Mouse (Mus musculus): Measurements from ENCODE around the gene Espnl. TPM values are rescaled to one million over a fixed set of nuclear protein-coding genes. Genes with fewer than 3 reads are reported as not detected.

Gene Espnl
- polyA plus RNA-seq, 1 experiment, result 0.87 TPM

DNA sequence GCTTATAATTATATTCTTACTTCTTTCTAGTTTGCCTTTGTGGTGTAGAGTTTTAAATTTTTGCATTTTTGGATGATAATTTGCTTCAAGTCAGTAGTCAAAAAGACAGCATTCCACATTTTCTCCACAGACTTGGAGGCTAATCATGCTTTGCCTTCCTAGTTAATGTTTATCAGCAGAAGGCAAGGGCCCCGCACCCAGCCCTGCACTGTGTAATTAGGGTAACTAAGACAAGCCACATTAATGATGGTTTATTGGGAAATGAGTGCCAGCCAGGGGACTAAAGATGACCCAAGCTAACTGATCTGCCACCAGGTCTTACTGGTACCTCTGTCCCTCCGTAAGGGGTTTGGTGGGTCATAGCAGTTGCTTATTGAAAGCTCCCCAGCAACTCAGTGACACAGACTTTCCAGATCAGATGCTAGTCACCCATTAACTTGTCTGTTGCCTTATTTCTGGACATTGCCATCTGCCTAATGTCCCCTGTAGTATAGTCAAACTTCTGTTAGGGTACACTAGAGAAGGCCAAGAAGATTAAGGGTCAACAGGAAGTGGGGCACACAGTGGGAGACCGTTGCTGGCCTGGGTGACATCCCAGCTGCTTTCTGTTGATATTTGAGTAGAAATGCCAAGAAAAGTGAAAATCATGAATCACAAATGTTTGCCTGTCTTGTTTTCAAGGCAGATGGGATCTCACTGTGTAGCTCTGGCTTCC, 20.5 kb upstream of the Espnl start:
- TF ChIP-seq GATA1 (IDR thresholded peaks at IDR 0.05; ENCODE audit: low read length), result no peak

DNA sequence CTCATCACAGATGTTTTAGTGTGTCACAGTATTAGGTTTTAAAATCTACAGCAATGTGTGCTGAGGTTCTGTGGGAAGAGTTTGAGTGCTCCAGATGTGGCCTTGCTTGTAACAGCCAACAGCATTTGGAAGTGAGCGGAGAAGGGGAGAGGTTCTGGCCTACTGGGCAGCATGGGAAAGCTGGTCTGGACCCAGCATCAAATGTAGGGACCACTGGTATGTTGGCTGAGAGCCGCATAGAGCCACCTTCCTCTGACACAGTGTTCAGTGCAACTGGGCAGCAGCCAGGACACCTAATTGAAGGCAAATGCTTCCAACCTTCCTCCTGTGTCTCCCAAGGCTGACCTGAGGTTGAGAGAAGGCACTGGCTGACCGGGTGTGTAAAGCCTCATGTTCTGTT, 19.9 kb upstream of the Espnl start:
- no peak for TF ChIP-seq GATA1 (IDR thresholded peaks at IDR 0.05; ENCODE audit: low read length)

DNA sequence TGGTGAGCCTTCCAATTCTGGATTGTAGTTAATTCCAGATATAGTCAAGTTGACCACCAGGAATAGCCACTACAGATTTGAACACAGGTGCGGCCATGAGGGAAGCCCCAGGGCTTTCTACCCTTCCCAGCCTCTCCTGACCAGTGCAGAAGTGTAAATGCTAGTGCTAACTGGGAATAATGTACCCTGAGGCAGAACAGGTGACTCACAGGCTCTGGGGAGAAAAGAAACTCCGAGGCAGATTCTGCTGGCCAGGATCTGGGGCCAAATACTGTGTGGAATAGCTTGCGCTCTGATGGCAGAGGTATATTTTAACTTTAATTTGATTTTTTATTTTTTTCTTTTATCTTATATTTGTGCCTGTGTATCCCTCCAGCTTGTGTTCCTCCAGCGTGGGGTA, 17.3 kb upstream of the Espnl start:
- no peak for TF ChIP-seq GATA1 (IDR thresholded peaks at IDR 0.05; ENCODE audit: low read length)

DNA sequence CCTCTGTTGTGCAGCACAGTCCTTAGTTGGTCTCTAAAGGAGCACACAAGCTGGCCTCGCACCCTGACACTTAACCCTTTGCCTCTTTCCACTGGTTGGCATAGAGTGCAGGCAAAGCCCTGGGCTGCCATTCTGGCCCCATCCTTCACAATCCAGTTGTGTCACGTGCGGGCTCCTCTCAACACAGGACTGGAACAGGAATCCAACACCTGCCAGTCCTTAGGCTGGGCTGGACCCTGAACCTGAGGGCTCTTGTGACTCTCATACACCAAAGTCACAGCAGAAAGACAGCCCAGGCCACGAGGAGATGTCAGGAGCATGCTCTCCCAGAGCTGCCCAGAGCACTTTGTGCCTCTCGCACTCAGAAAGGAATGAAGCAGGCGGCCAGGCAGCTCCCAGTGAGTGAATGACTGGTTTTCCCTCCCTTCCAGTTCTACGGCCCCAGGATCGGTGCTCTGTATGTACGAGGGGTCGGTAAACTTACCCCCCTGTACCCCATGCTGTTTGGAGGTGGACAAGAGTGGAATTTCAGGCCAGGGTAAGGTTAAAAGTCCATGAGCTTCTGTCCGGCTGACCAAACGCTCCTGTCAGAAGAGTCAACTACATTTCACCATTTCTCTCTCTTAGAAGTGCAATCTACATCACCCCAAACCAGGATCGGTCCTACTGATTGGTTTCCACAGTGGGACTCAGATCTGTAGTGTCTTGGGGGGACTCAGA, 12.3 kb upstream of the Espnl start:
- TF ChIP-seq GATA1 (IDR thresholded peaks at IDR 0.05; ENCODE audit: low read length), result no peak

DNA sequence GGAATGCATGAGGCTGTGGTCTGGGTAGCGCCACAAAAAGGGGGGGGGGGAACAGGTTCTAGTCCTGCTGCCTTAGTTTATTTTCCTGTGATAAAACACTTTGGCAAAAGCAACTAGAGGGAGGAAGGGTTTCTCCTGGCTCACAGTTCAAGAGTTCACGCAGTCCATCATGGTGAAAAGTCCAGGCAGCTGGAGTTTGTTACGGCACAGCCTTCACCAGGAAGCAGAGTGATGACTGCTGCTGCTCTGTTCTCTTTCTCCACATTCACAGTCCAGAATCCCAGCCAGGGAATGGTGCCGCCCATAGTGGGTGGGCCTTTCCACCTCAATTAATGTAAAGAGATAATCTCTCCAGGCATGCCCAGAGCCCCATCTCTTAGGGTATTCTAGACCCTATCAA, 9.6 kb upstream of the Espnl start:
- no peak for TF ChIP-seq GATA1 (IDR thresholded peaks at IDR 0.05; ENCODE audit: low read length)

DNA sequence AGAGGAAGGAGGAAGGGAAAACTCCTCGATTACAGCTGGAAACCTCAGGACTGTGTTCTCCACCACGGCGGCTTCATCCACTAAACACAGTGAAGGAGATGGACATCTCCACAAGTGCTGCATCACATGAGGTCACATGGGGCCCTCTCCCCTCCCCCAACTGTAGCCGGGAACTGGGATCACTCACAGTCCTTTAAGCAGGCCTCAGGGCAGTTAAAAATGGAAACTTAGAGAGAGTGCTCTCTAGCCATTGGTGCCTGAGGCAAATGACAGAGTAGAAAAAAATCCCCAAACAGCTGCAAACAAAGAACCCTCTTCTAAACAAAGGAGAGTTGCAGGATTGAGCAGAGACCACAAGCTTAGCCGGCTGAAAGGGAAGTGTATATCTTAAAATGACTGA, 8.6 kb upstream of the Espnl start:
- TF ChIP-seq GATA1 (IDR thresholded peaks at IDR 0.05; ENCODE audit: low read length), result no peak

DNA sequence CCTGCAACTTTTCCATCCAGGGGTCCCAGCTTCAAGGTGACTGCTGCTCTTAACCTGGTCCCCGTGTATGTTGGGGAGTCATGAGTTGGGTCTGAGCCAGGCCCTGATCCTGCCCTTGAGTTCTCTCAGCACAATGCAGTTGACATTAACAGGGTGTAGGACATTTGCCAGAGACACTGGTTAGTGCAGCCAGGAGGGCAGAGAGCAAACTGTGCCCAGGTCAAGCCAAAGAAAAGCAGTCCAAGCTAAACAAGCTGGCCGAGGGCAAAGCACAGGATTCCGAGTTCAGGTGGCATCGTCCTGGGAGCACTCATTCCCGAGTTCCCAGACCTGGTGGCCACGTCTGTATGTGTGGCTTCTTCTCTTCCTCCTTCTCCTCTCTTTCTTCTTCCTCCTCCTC, 4.2 kb upstream of the Espnl start:
- no peak for TF ChIP-seq GATA1 (IDR thresholded peaks at IDR 0.05; ENCODE audit: low read length)

DNA sequence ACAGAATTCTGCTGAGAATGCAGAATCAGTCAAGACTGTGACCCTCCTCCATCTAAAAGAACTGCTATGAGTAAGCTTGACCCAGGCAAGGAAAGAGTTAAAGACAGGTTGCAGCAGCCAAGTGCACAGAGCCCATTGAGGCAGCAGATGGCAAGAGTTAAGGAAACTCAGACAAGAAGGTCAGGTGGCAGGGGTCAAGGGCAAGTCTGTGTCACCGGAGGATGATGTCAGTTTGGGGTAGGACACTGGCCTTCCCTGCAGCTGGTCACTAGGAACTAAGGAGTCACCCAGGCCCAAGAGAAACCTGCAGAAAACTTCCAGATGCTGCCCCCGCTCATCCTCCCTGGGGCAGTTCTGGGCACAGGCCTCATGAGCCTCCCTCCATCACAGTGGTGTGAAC, 2.8 kb downstream of the Espnl start:
- no peak for TF ChIP-seq GATA1 (IDR thresholded peaks at IDR 0.05; ENCODE audit: low read length)

DNA sequence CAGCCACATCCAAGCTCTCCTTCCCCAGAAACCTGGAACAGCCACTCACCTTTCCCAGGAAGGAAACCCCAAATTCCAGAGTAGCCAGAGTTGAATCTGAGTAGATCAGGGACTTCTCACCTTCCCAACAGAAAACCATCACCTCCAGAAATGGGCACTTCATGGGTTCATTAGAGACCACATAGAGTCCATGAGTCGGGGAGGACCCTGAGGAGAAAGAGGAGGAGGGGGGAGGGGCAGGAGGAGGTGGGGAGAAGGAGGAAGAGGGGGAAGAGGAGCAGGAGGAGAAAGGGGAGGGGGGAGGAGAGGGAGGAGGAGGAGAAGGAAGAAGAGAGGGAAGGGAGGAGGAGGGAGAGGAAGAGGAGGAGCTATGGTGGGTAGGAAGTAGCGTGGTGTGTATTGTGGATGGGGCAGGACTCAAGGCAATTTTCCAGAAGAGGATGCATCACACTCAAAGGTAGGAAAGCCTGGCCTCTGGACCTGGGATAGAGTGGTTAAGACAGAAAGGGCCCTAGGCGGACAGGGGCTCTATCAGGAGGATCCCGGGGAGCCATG, 3.7 kb downstream of the Espnl start:
- TF ChIP-seq GATA1 (IDR thresholded peaks at IDR 0.05; ENCODE audit: low read length), result no peak

DNA sequence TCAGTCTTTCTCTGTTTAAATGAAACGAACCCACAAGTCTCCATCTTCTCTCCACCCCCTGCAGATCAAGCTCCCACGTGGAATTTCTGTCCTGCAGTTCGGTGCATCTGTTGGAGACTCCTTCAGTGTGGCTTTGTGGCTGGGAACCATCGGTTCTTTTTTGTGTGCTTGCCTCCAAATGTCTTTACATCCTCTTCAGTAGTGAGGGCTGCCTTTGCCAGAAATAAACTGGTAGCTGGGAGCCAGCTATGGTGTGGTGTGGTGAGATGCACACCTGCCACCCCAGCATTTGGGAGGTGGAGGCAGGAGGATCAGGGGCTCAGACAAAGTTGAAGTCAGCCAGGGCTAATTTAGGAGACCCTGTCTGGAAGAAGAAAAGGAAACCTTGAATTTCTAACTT, 10.2 kb downstream of the Espnl start:
- TF ChIP-seq GATA1 (IDR thresholded peaks at IDR 0.05; ENCODE audit: low read length), result no peak

DNA sequence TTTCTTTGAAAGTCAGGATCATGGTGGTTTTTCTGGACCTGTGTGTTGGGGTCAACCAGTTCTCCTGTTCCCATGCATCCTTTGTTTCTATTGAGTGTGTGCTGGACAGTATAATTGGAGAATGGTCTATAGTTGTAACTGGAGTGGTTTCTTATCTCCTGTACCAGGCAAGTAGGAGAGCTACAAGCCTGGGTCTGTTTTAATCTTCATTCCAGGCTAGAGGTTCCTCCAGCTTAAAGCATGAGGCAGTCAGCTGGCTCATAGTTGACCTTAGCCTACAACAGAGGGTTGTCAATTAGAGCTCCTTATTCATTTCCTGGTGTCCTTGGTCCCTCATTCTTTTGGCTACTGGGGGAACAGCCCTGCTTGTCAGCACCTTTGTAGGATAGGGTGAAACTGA, 11.7 kb downstream of the Espnl start:
- TF ChIP-seq GATA1 (IDR thresholded peaks at IDR 0.05; ENCODE audit: low read length), result no peak

DNA sequence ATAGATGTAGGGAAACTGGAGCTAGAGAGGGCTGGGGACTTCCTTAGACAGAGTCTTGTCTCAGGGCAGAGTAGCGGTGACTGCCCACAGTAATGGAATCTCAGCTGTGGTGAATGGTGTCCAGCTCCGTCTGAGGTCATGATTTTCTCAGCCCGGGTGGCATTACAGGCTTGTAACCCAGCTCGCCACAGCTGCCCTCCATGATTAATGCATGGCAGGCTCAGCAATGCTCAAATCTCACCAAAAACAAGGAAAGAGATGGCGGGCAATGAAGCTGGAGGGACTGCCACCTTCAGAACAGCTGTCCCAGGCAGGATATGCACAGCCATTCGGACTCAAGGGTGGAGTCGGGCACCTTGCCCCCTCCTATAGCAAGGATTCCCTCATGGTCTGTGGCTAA, 15.5 kb downstream of the Espnl start:
- no peak for TF ChIP-seq GATA1 (IDR thresholded peaks at IDR 0.05; ENCODE audit: low read length)

DNA sequence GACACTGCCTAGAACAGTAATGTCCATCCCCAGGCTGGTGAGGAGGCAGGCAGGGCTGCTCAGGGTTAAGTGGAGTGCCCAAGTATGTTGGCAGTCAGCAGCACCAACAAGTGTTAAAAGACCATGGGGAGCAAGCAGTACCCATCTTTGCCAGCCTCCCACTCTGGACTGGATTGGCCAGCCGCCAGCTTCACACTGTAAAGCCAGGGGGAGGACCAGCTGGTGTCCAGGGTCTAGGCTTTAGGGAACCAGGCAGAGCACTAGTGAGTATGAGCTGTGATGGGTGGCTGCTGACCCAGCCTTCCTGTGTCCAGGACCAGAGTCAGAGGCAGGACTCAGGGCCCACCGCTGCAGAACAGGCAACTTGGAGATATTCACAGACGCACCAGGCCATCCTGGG, 22.1 kb downstream of the Espnl start:
- no peak for TF ChIP-seq GATA1 (IDR thresholded peaks at IDR 0.05; ENCODE audit: low read length)

DNA sequence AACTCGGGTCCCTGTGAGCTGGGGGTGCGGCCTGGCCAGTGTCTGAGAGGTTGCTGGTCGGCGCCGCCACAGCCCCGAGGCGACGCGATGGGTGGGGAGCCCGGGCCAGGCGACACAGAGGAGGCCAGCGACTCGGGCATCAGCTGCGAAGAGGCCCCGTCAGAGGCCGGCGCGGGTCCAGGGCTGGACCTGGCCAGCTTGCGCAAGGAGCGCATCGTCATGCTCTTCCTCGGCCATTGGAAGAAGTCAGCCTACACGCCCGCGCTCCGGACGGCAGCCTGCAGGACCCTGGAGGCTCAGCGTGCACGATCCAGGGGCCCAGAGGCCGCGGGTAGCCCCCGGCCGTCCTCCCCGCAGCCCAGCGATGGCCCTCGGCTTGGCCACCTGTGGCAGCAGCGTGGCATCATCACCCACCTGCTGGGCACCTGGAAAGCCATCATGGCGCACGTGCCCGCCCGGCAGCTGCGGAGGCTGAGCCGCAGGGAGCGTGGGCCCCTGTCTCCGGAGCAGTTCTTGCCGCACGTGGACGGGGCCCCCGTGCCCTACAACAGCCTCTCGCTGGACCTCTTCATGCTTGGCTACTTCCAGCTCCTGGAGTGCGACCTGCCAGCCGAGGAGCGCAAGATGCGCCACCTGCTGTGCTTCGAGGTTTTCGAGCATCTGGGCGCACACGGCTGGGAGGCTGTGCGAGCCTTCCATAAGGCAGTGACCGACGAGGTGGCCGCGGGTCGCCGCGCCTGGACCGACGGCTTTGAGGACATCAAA, 23.2 kb downstream of the Espnl start:
- no peak for TF ChIP-seq GATA1 (IDR thresholded peaks at IDR 0.05; ENCODE audit: low read length)

DNA sequence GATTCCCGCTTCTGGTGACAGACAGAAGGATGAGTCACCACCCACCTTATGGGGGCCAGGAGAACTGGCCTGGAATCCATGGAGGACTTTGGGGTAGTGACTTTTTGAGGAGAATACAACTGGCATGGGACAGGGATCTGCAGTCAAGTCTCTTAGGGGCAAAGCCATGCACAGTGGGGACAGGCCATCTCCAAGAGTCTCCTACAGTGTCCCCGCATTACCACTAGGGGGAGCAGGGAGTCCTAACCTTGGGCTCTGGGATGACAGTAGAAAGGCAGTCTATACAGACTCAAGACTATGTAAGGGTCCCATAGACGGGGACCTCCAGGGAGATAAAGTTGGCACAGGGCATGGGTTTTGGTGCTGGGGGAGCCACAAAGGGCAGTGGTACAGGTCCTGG, 25.0 kb downstream of the Espnl start:
- no peak for TF ChIP-seq GATA1 (IDR thresholded peaks at IDR 0.05; ENCODE audit: low read length)

DNA sequence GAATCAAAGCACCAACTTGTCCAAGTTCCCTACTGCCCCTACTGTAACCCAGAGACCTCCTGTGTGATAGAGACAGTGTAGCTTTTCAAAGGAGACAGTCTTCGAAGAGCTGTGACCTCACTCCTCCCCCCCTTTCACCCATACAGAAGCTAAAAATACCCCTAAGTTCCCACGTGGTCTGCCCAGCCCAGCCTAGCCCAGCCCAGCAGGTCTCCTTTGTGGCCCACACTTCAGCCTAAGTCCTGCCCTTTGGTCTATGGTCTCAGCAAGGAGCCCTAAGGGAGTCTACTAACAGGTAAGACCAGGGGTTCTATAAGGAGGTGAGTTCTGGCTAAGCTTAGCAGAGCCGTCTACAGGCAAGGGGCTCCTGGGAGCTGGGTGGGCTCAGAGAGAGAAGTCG, 29.0 kb downstream of the Espnl start, which contains the start of gene Klhl30:
Gene Klhl30 (plus strand): TSS at position 176 of the 400 bp plus-strand sequence.
- no peak for TF ChIP-seq GATA1 (IDR thresholded peaks at IDR 0.05; ENCODE audit: low read length)
